Mouse (Mus musculus) cerebellum, adult 8-10 months (tissue): ENCODE measurements around the gene Tango6.

ENCODE experiments used
- DNase-seq: peaks from one replicate; pipeline ENCODE4 v3.0.0; 2022

The Tango6 gene

DNA sequence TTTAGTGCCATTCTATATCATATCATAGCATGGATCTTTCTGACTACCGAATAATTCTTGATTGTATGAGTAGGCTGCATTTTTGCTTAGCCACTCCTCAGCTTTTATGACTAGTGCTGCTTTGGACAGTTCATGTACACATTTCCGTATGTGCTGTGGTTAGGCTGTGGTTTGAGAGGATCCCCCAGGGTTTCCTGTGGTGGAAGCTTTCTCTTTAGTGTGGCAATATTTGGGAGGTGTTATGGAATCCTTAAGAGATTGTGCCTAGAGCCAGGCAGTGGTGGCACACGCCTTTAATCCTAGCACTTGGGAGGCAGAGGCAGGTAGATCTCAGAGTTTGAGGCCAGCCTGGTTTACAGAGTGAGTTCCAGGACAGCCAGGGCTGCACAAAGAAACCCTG is 18.5 kb downstream of the Tango6 start:
- DNase-seq: no peak

DNA sequence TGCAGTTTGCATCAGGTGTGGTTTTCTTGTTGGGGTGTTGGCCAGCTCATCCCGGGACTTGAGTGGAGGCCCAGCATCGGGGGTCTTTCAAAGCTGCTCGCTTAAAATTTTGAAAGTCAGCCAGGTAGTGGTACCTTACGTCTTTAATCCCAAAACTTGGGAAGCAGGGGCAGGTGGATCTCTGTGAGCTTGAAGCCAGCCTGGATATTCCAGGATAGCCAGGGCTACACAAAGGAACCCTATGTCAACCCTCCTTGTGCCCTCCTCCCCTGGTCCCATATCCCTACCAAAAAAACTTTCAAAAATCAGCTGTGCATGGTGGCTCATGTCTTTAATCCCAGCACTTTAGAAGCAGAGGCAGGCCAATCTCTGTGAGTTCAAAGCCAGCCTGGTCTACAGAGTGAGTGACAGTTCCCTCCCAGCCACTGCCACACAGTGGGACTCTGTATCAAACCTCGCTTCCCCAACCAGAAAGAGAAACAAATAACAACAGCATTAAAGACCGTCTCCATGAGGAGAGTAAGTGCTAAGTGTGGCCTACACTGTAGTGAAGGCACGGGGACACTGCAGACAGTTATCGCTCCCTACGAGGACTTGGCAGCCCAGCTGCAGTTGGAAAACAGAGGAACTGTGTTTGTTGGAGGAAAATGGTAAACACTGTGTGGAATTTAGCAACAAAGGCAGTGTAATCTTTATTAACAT is 21.5 kb downstream of the Tango6 start:
- DNase-seq: no peak

DNA sequence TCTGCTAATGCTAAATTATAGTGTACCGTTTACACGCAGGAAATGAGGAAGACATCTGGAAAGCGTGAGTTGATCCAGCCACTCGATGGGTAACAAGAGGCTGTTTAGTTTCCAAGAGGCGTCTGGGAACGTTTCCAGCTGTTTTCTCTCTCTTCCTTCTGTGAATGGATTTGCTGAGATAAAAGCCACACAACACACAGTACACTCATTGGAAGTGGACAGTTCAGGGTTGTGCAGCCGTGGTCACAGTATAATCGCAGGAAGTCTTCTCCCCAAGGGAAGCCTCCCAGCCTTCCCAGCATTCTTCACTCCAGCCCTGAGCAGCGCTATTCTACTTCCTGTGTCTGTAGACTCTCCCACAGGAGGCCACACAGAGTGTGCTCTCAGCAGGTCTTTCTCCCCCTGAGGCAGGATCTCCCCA is 22.0 kb downstream of the Tango6 start:
- no peak for DNase-seq

DNA sequence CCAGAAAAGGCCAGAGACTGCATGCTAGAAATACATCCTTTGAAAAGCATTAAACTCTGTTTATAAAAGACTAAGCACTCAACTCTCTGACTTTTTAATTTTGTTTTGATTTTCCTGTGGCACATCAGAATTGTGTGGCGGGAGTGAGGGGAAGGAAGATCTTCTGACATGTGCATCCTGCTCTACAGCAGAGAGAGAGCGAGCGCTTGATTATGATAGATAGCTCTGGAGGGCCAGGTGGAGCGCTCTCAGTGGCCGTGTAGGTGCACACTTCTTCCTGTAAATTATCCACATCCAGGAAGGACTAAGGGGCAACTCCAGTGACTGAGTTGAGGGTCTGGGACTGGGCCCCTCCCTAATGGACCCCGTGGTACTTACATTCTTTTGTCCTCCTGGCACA is 23.3 kb downstream of the Tango6 start:
- DNase-seq: no peak

DNA sequence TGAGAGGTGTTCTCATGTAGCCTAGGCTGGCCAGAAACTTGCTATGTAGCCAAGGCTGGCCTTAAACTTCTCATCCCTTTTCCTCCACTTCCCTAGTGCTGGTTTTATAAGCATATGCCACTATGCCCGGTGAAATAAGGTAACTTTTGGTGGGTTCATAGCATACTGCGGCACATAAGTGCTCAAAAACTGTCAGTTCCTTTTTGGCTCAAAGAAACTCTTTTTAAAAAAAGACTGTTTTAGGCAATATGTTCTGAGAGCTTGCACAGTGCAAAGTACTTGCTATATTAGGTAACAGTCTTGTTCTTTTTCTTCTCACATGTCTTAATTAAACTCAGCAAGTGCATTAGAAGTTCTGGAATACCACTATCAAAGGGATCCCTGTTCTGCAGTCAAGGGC is 27.1 kb downstream of the Tango6 start:
- DNase-seq: no peak

DNA sequence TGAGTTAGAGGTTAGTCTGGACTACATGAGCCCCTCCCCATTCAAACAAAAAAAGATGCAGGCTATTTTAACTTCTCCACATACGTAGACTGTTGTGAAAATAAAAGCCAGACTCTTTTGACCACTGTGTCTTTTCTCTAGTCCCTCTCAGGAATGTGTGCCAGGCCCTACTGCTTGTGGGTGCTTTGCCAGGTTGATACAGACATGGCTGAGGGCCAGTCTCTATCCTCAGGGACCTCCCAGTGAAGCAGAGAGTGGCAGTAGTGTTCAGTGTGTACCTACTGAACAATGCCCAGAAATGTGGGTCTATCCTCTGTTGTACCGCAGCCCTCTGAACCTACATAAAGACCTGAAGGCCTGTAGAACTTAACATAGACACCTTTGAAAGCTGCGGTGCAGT is 29.6 kb downstream of the Tango6 start:
- DNase-seq: no peak

DNA sequence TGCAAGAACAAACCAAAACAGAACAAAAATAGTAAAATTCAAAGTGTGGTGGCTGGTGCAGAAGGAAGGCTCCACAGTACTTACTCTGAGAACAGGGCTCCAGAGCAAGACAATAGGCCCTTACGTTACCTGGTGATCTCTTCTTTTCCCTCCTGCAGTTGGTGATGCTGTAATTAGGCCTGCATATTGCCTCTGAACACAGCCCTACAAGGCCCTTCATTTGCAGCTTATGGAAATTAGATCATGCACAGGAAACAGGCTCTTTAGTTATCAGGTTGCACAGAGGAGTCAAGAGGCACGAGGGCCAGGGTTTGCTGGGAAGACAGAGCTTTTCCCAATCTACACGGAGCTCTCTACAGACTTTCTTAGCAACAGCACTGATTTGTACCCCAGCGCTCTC is 31.4 kb downstream of the Tango6 start:
- no peak for DNase-seq

DNA sequence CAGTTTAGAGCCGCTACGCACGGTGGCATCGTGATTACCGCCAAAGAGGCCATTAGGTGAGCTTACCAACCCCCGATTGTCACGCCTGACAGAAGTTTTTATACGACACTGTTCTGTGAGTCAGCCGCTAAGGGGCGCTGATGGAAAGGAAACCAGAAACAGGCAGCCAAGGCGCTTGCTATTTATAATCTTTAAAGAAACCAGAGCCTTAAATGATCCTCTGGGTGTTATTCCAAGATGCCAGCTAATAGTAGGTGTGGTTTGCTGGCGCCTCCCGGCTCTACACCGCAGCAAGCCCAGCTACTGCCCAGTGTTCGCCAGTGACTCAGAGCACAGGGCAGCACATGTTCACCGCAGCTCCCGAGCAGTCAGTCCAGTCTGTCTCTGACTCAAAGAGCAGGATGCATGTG is 35.2 kb downstream of the Tango6 start:
- DNase-seq: peak; percentile 79

DNA sequence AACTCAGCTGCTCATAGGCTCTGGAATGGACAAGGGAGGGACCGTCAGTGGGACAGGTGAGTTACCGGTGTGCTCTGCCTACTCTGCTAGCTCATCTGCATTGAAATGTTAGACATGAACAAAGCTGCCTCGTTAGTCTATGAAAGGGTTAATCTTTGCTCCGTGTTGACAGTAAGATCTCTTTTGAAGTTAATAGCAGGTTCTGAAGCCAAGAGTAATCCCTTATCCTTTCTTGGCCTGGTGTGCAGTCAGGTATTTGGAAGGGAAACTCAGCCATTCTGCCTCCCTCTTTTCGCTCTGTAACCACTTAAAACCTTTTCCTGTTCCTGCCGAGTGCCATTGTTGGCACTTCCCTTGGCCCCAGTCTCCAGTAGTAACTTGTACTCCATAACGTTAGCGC is 38.1 kb downstream of the Tango6 start:
- no peak for DNase-seq

DNA sequence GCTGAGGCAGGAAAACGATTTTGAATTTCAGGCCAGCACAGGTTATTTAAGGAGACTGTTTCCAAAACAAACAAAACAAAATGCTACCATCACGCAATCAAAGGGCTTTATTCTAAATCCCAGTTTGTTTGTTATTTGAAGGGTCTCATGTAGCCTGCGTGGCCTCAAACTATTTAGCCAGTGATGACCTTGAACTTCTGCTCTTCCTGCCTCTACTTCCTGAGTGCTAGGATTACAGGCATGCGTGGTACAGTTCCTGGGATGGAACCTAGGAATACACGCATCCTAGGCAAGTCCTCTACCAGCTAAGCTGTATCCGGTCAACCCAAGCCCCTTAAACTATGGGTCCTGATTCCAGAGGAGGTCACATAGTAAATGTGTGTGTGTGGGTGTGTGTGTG is 39.6 kb downstream of the Tango6 start:
- DNase-seq: no peak

DNA sequence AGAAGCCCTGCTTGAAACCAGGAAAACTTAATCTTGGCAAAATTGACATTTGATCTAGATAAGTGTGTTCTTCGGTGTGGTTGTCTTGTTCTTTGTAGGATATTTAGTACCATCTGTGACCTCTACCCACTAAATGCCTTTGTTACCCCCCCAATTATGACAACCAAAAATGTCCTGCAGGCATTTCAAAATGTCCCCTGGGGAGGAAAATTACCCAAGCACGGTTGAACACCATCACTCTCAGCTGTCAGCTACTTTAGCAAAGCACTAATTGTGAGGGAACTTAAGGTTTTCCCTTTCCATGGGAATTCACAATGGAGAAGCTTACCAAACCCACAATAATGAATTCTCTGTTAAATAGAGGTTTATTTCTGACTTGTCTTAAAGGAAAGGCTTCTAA is 41.1 kb downstream of the Tango6 start:
- DNase-seq: no peak

DNA sequence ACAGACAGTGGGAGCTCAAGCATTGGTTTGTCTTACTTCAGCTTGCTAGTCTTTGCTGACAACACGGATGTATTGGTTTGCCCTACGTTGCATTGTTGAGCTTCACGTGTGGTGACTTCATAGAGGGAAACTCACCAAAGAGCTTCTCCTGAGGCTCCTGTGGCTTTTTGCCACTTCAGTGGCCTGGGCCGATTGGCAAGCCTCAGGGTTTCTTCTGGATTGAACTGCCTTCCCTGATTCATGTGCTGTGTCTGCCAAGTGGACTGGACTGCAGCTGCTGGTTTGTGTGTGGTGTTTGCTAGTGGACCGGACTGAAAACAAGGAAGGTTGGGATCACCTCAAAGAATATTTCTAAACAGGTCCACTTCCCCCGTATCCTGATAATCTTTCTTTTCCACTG is 43.7 kb downstream of the Tango6 start:
- DNase-seq: no peak

DNA sequence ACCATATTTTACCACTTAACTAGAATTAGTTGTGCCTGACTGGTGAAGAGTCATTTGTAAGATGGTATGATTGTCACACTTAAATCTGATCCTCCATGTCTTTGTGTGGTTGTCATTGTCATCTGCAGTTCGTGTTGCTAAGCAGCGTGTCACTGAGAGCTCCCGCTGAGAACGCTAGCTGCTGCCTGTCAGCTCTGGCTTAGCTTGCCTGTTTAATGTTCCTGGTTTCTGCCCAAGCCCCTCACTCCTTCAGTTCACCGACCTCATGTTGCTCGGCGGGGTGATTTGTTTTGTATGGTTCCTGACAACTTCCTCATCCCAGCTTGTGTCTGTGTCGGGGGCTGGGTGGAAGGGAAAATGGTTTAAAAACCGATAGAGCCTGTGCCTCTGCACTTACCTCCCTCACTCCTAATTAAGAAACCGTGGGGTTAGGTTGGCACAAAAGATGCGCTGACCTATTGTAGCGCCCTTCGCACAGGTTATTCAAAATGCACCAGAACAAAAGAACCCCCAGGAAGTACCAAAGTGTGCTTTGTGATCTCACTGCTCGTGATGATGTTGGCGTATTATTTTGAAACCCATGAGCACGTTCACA is 44.5 kb downstream of the Tango6 start:
- DNase-seq: no peak

DNA sequence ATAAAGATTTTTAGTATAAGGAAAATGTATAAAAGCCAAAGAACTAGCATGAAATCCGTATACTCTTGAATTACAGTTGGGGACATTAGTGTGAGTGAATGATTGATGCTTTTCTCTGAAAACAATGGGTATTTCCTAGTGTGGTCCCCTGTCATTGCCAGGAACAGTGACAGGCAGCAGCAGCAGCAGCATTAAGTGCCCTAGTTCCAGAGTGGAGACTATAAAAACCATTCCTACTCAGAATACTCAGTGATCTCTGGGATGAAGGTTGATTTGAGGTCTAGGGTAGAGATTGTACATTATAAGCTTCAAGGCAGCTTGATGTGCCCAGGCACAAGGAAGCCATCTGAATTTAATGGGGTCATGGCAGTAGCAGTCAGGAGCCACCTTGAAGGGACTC is 45.0 kb downstream of the Tango6 start:
- DNase-seq: no peak

DNA sequence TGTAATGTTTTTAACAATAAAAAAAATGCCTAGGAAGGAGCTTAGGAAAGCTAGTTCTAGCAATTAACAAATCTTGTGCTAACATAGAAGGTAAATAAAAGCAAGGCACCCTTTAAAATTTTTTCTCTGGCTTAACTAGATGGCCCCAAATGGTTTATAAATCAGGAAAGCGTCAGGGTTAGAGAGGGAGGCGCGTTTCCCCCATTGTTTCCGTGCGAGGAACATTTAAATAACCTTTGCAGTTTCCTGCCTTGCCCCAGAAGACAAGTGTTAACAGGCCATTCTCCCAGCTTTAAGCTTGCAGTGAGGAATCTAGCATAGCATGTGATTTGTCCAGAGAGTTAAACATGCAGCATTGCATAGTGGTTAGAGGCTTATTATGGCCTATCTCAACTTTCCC is 50.1 kb downstream of the Tango6 start:
- DNase-seq: no peak

DNA sequence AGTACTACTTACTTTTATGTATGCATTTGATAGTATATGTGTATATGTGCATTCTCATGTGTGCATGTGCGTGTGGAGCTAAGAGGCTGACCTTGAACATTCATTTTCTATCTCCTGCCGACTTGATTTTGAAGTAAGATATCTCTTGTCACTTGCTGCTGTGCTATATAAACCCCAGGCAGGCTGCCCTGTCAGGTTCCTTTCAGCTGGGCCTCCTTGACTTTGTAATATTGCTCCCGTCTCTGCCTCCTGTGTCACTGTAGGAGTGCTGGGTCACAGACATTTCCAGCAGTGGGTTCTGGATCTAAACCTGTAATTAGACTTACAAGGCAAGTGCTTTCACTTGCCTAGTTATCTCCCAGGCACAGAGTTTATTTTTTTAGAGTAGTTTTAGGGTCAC is 50.8 kb downstream of the Tango6 start:
- DNase-seq: no peak

DNA sequence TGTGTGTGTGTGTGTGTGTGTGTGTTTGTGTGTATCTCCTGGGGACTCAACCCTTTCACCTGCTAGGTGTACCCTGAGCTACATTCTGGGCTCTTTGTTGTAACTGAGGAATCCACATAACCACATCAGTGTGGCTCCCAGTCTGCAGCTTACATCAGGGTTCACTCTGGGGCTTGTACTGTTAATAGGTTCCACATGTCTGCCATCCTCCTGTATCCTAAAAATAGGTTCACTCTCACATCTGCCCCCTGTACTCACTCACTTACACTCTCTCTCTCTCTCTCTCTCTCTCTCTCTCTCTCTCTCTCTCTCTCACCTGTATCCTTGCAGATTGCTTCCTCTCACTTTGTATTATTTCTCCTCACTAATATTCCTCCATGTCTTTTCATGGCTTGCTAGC is 51.4 kb downstream of the Tango6 start:
- DNase-seq: no peak

DNA sequence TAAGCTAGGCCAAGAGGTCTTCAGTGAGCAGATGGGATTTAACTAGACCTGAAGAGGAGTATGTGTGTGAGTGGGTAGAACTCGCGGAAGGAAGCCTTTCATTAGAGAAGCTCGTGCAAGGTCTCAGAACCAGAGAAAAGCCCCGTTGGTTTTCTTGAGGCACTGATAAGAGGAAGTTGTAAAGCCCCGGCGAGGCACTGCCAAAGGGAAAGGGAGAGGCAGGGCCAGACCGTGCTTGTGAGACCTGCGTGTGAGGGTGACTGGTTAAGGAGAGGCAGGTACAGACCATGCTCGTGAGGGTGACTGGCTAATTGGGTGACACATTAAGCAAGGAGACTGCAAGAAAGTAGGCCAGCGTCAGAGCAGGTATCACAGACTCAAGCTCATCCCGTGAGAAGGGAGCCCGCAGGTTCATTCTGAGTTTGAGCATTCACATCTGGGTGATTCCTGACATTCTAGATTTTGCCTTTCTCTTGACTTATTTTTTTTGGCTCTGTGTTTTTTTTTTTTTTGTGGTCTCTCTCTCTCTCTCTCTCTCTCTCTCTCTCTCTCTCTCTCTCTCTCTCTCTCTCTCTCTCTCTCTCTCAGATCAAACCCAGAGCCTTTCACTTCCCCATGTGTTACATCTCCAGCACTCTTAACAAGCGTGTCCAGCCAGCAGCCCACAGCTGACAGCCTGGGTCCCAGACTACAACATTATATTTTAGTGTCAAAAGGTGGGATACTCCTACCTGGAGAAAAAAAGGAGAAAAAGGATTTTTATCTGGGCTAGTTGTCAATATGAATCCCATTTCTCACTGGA is 54.2 kb downstream of the Tango6 start:
- DNase-seq: no peak

DNA sequence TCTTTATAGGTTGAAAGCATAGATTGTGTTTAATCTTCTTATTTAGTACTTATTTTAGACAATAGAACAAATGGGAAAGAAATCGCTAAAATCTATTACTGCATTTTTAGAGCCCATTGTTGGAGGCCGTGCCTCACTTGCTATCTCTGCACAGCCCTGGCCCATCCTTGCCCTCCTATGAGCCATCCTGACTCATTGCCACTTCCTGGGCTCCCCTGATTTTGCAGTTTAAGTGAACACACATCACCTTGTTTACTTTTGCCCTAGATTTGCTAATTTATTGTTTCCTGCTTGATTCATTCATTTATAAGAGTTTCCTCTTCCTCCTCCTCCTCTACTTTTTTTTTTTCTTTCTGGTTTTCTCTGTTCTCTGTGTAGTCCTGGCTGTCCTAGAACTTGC is 55.0 kb downstream of the Tango6 start:
- no peak for DNase-seq

DNA sequence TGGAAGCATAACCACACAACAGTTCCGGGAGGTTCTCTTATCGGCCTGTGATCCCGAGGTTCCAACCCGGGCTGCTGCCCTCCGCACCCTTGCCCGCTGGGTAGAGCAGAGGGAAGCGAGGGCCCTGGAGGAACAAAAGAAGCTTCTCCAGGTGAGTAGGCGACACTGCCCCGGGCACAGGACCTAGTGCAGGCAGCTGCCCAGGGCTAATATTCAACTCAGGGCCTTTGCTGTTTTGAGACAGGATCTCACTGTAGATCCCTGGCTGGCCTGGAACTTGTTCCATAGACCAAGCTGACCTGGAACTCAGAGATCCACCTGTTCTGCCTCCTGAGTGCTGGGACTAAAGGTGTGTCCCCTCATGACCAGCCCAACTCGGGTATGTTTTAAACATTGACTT is 59.5 kb downstream of the Tango6 start:
- no peak for DNase-seq

DNA sequence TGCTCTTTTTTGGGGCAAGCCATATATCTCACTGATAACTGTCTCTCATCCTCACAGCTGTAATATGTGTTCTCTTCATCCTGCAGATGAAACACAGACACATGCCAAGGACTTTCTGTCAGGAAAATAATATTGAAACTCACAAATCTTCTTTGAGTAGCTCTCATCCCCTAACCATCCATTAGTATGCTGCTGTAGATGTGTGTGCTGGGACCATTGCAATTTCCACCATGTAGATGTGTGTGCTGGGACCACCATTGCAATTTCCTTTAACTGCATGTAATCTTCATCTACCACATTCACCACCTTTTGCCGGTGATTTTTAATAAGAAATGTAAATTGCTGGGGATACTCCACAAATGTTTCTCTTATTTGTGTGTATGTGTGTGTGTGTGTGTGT is 60.5 kb downstream of the Tango6 start:
- no peak for DNase-seq

DNA sequence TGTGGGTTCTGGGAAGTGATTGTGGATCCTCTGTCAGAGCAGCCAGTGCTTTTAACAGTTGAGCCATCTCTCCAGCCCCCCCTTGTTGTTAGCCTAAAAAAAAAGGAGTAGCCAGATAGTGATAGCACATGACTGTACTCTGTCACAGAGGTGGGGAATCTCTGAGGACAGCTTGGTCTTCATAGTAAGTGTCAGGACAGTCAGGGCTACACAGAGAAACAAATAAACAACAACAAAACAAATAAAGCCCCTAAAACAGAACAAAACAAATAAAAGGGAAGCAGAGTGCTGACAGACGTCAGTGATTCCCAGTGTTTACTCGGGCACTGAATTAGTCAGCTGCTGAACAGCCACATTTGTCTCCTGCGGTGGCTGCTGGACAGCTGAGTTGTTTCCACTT is 70.6 kb downstream of the Tango6 start:
- DNase-seq: no peak

DNA sequence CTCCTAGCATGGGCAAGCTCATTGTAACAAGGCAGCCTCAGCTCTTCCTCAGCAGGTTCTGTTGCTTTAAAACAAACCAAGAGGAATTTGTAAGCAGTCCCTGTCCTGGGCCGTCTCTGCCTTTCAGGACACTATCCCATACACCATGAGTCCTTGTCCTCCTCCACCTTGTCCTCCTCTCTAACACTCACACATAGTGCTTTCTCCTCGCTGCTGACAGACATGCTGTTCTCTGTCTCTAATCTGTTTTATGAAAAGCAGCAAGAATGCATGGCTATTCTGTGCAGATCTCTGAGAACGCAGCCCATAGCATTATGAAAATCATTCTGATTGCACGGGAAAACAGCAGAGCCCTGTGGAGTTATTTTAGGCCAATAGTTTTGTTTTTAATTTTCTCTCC is 78.4 kb downstream of the Tango6 start:
- no peak for DNase-seq

DNA sequence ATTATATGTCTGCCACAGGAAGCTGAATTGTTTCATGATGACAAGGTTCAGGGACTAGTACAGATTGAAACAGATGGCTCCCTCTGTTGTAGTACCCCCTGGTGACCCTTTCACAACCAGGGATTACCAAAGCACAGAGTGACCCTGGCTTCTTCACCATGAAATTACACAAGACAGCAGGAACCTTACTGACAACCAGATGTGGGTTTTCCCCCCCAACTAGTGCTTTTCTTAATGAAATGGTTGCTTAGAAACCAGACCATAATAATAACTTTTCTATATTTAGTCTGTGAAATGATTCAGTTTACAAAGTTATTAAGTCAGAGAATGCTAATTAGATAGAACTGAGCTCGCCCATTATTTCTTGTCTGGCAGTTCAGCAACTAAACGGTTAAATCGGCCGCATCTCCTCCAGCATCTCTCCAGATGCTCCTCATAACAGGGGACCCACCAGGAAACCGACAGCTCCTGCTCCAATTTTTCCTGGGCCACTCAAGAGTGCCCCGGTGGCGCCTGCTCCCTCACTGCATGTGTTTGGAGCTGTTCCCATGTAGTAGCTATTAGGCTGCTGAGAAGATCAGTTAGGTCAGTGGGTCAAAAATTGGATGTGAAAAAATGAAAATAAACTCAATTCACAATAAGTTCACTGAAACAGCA is 79.1 kb downstream of the Tango6 start:
- DNase-seq: no peak
